Mouse (Mus musculus) gastrocnemius, adult 8-10 months (tissue): ENCODE measurements around the gene Pgbd5. TPM values are rescaled to one million over a fixed set of nuclear protein-coding genes. Genes with fewer than 3 reads are reported as not detected.

Source experiments
- DNase-seq, 2 experiments: peaks; one replicate each; pipeline ENCODE4 v3.0.0; 2022; ENCODE audit warnings: low spot score in 2 of 2
- total RNA-seq, 4 experiments: library from RNA; stranded (reverse); gene quantifications; 2 replicates each; pipeline ENCODE4 v1.2.4; 2022

Pgbd5 gene
- total RNA-seq, 4 experiments from 2014 or later = 0.27 to 0.83 (median 0.40) TPM

- DNase-seq = peak in 1 of 2 experiments; percentile 29
Observed at GRCm38 (mm10) chr8:124346852-124347523, 92.5 kb downstream of the Pgbd5 start.

- DNase-seq = no peak
Observed at GRCm38 (mm10) chr8:124345098-124345497, 94.4 kb downstream of the Pgbd5 start.

GRCm38 (mm10) chr8:124343991-124344390, 95.5 kb downstream of the Pgbd5 start:
- DNase-seq = no peak

- no peak for DNase-seq
Observed at GRCm38 (mm10) chr8:124343151-124343550, 96.3 kb downstream of the Pgbd5 start.

GRCm38 (mm10) chr8:124340360-124341068, 98.9 kb downstream of the Pgbd5 start:
- DNase-seq = no peak

- no peak for DNase-seq
Observed at GRCm38 (mm10) chr8:124339742-124340141, 99.7 kb downstream of the Pgbd5 start.

- DNase-seq = no peak
Observed at GRCm38 (mm10) chr8:124336302-124336701, 103.2 kb downstream of the Pgbd5 start.

- no peak for DNase-seq
Observed at GRCm38 (mm10) chr8:124331706-124332105, 107.8 kb downstream of the Pgbd5 start.

- no peak for DNase-seq
Observed at GRCm38 (mm10) chr8:124331094-124331493, 108.4 kb downstream of the Pgbd5 start.

GRCm38 (mm10) chr8:124330433-124330832, 109.0 kb downstream of the Pgbd5 start:
- DNase-seq = no peak

- DNase-seq = no peak
Observed at GRCm38 (mm10) chr8:124329690-124330089, 109.8 kb downstream of the Pgbd5 start.

- DNase-seq = no peak
Observed at GRCm38 (mm10) chr8:124328259-124328658, 111.2 kb downstream of the Pgbd5 start.

GRCm38 (mm10) chr8:124323356-124323755, 116.1 kb downstream of the Pgbd5 start:
- no peak for DNase-seq

- DNase-seq = no peak
Observed at GRCm38 (mm10) chr8:124321227-124321840, 118.1 kb downstream of the Pgbd5 start.

- DNase-seq = no peak
Observed at GRCm38 (mm10) chr8:124319316-124319652, 120.2 kb downstream of the Pgbd5 start.

Other genes starting within 250 kb of the Pgbd5 start
- 10 to 100 TPM; 43.1 to 54.1 (median 49.5) TPM for gene Galnt2, start 208.3 kb downstream of the Pgbd5 start, total RNA-seq
- gene Cog2, start 81.1 kb upstream of the Pgbd5 start, total RNA-seq = 10 to 100 TPM; 16.1 to 28.7 (median 18.5) TPM
- 10 to 100 TPM in 2 of 4 experiments, 1 to 10 TPM in 2; 7.5 to 10.9 (median 9.9) TPM for gene Agt, start 130.0 kb upstream of the Pgbd5 start, total RNA-seq
- not detected for gene Capn9, start 136.5 kb upstream of the Pgbd5 start, total RNA-seq
- gene 2310022B05Rik, start 223.7 kb upstream of the Pgbd5 start, total RNA-seq = 10 to 100 TPM in 2 of 4 experiments, 1 to 10 TPM in 2; 8.0 to 13.0 (median 10.7) TPM